Mouse (Mus musculus): ENCODE results near the gene Hdac7. TPM values are rescaled to one million over a fixed set of nuclear protein-coding genes. Genes with fewer than 3 reads are reported as not detected.

The Hdac7 gene
- total and polyA plus RNA-seq, 2 experiments from 2014 or later, result 21.6 to 29.4 TPM

GRCm38 (mm10) chr15:97752491-97752890, 91.8 kb downstream of the Hdac7 start:
- Histone ChIP-seq H3K9ac (no peak overlapping the region), H3K36me3 (ENCODE audit: insufficient read depth) (peaks cover 5% of the 10 kb centered on the region; the same call in 1 of the 2 replicates), H3K27ac (ENCODE audit: low read depth, low read length) (no peak overlapping the region), H3K27me3 (ENCODE audit: insufficient read depth, low read length) (no peaks in the 10 kb centered on the region), H3K9me3 (ENCODE audit: low read length) (no peaks in the 10 kb centered on the region), H3K4me1 (ENCODE audit: insufficient read depth) (no peaks in the 10 kb centered on the region), H3K4me2 (ENCODE audit: low read depth) (no peak overlapping the region), H3K4me3 (ENCODE audit: low read depth, low read length) (no peak overlapping the region)
- DNase-seq (no peak), ATAC-seq (no peak)
- WGBS, result 94% methylated on average over 5 of the region's 5 CpGs
- no peak for TF ChIP-seq CTCF (IDR thresholded peaks at IDR 0.05; ENCODE audit: low read depth)

- Histone ChIP-seq H3K4me2 (ENCODE audit: low read depth) (no peak overlapping the region), H3K9me3 (ENCODE audit: low read length) (no peaks in the 10 kb centered on the region), H3K36me3 (ENCODE audit: insufficient read depth) (peaks cover 10% of the 10 kb centered on the region; the same call in 1 of the 2 replicates), H3K9ac (no peak overlapping the region), H3K4me1 (ENCODE audit: insufficient read depth) (no peaks in the 10 kb centered on the region), H3K27ac (ENCODE audit: low read depth, low read length) (no peak overlapping the region), H3K27me3 (ENCODE audit: insufficient read depth, low read length) (no peaks in the 10 kb centered on the region), H3K4me3 (ENCODE audit: low read depth, low read length) (no peak overlapping the region)
- WGBS, result 82% methylated on average over 2 of the region's 2 CpGs
- TF ChIP-seq CTCF (IDR thresholded peaks at IDR 0.05; ENCODE audit: low read depth), result peak; percentile 39
- ATAC-seq, result no peak
- no peak for DNase-seq
Measured at GRCm38 (mm10) chr15:97751676-97752075, 92.6 kb downstream of the Hdac7 start.

DNA sequence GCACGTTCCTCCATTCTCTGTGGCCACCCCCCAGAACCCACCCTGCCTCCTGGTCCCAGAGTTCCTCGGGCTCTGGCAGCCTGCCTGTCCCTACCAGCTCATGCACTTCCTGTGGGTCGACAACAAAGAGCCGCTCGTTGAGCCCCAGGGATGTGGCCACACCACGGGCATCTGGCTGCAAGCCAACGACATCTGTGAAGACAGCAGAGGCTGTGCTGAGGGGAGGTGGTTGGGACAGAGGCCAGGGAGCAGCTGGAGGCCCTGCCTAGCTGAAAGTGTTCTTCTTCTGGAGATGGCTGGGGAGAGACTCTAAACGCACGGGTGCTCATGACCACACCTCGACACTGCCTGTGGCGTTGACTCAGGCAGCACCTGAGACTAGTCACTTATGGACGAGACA, 93.6 kb downstream of the Hdac7 start:
- 18% methylated on average over 12 of the region's 12 CpGs for WGBS
- ATAC-seq, result peak; percentile 93
- DNase-seq, result peak; percentile 78
- Histone ChIP-seq H3K27me3 (ENCODE audit: insufficient read depth, low read length) (no peaks in the 10 kb centered on the region), H3K4me2 (ENCODE audit: low read depth) (no peak overlapping the region), H3K4me1 (ENCODE audit: insufficient read depth) (no peaks in the 10 kb centered on the region), H3K9me3 (ENCODE audit: low read length) (no peaks in the 10 kb centered on the region), H3K9ac (no peak overlapping the region), H3K4me3 (ENCODE audit: low read depth, low read length) (no peak overlapping the region), H3K27ac (ENCODE audit: low read depth, low read length) (no peak overlapping the region), H3K36me3 (ENCODE audit: insufficient read depth) (peaks cover 10% of the 10 kb centered on the region; the same call in 1 of the 2 replicates)
- no peak for TF ChIP-seq CTCF (IDR thresholded peaks at IDR 0.05; ENCODE audit: low read depth)

GRCm38 (mm10) chr15:97749841-97750240, 94.5 kb downstream of the Hdac7 start:
- no peak for ATAC-seq
- 90% methylated on average over 13 of the region's 13 CpGs for WGBS
- H3K36me3 ChIP-seq (ENCODE audit: insufficient read depth), result peaks cover 10% of the 10 kb centered on the region; the same call in 1 of the 2 replicates
- H3K27ac ChIP-seq (ENCODE audit: low read depth, low read length), result no peak overlapping the region
- H3K4me1 ChIP-seq (ENCODE audit: insufficient read depth), result no peaks in the 10 kb centered on the region
- no peak for TF ChIP-seq CTCF (IDR thresholded peaks at IDR 0.05; ENCODE audit: low read depth)
- no peak overlapping the region for H3K4me3 ChIP-seq (ENCODE audit: low read depth, low read length)
- H3K9ac ChIP-seq, result no peak overlapping the region
- no peak for DNase-seq
- H3K9me3 ChIP-seq (ENCODE audit: low read length), result no peaks in the 10 kb centered on the region
- H3K27me3 ChIP-seq (ENCODE audit: insufficient read depth, low read length), result no peaks in the 10 kb centered on the region
- H3K4me2 ChIP-seq (ENCODE audit: low read depth), result no peak overlapping the region

GRCm38 (mm10) chr15:97749397-97749796, 94.9 kb downstream of the Hdac7 start:
- Histone ChIP-seq H3K4me2 (ENCODE audit: low read depth) (no peak overlapping the region), H3K9me3 (ENCODE audit: low read length) (no peaks in the 10 kb centered on the region), H3K36me3 (ENCODE audit: insufficient read depth) (peaks cover 10% of the 10 kb centered on the region; the same call in 1 of the 2 replicates), H3K27me3 (ENCODE audit: insufficient read depth, low read length) (no peaks in the 10 kb centered on the region), H3K9ac (no peak overlapping the region), H3K27ac (ENCODE audit: low read depth, low read length) (no peak overlapping the region), H3K4me1 (ENCODE audit: insufficient read depth) (no peaks in the 10 kb centered on the region), H3K4me3 (ENCODE audit: low read depth, low read length) (no peak overlapping the region)
- WGBS, result 94% methylated on average over 9 of the region's 9 CpGs
- no peak for ATAC-seq
- no peak for DNase-seq
- TF ChIP-seq CTCF (IDR thresholded peaks at IDR 0.05; ENCODE audit: low read depth), result no peak

DNA sequence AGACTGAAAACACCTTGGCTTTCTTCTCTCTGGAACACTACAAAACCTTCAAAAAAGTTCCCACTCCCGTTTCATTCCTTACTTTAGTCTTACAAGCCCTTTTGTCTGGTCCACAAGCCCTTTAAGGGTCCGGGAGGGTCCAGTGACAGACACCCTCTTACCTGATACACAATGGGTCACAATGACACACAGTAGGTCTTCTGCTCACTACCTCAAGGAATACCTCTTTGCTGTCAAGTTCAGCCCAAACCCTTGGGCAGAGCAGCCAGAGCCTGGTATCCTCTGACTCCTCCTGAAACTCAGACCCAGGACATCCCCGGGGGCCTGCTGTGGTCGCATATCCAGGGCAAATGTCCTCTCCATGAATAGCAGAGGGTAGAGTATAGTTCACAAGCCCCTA, 95.3 kb downstream of the Hdac7 start:
- no peak for ATAC-seq
- TF ChIP-seq CTCF (IDR thresholded peaks at IDR 0.05; ENCODE audit: low read depth), result no peak
- 91% methylated on average over 4 of the region's 4 CpGs for WGBS

DNA sequence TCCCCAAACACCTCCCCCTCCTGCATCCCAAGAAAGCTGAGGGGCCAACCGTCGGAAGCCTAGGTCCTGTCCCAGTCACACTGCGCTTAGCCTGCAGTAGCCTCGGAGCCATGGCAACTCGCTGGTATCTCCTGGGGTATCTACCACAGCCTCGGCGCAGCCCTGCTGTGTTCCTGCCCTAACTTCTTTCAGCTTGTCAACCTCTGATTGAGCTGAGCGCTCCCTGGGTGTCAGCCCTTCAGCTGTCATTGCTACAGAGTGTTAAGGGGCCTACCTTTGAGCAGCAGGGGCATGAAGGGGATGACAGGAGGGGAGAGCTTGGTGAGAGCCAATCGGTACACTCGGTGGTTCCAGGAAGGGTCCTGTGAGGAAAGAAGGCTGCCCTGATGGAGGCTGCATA, 96.0 kb downstream of the Hdac7 start:
- H3K9me3 ChIP-seq (ENCODE audit: low read length), result no peaks in the 10 kb centered on the region
- H3K27ac ChIP-seq (ENCODE audit: low read depth, low read length), result no peak overlapping the region
- ATAC-seq (no peak), DNase-seq (no peak)
- WGBS, result 58% methylated on average over 10 of the region's 10 CpGs
- no peak overlapping the region for H3K9ac ChIP-seq
- no peak overlapping the region for H3K4me3 ChIP-seq (ENCODE audit: low read depth, low read length)
- no peak overlapping the region for H3K4me2 ChIP-seq (ENCODE audit: low read depth)
- peaks cover 5% of the 10 kb centered on the region; the same call in 1 of the 2 replicates for H3K36me3 ChIP-seq (ENCODE audit: insufficient read depth)
- no peak for TF ChIP-seq CTCF (IDR thresholded peaks at IDR 0.05; ENCODE audit: low read depth)
- no peaks in the 10 kb centered on the region for H3K4me1 ChIP-seq (ENCODE audit: insufficient read depth)
- no peaks in the 10 kb centered on the region for H3K27me3 ChIP-seq (ENCODE audit: insufficient read depth, low read length)

More for the DNA sequence above, 95.3 kb downstream of the Hdac7 start:
- Histone ChIP-seq H3K4me1 (ENCODE audit: insufficient read depth) (no peaks in the 10 kb centered on the region), H3K36me3 (ENCODE audit: insufficient read depth) (peaks cover 9% of the 10 kb centered on the region; the same call in 1 of the 2 replicates), H3K9me3 (ENCODE audit: low read length) (no peaks in the 10 kb centered on the region), H3K27ac (ENCODE audit: low read depth, low read length) (no peak overlapping the region), H3K27me3 (ENCODE audit: insufficient read depth, low read length) (no peaks in the 10 kb centered on the region), H3K4me3 (ENCODE audit: low read depth, low read length) (no peak overlapping the region), H3K4me2 (ENCODE audit: low read depth) (no peak overlapping the region), H3K9ac (no peak overlapping the region)
- no peak for DNase-seq
